In the genomic region with DNA sequence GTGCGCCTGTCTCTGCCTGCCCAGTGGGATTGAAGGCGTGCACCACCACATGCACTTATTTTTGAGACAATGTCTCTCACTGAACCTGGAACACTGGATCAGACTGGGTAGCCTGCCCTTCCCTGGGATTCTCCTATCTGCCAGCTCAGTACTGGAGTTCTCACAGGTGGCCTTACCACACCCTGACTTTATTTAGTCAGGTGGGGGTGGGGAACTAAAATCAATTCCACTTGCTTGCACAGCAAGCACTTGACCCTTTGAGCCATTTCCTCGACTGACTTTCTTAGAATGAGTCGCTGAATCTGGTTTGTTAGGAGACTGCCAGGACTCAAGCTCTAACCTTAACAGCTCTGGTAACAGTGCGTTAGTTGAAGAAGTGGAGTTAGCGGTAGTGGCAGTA, we compare ENCODE assay signal across 20 mouse cellular contexts. TPM values are rescaled to one million over a fixed set of nuclear protein-coding genes. Genes with fewer than 3 reads are reported as not detected.
DNase-seq lines count a peak whose midpoint lies in the region; ATAC-seq and TF ChIP-seq lines count a peak whose summit lies in the region.
"Had no signal": no experiment of that assay in that cellular context is flagged by ENCODE, and none has a peak within 500 bp of the region (broad histone marks: within the 10 kb centered on the region; RNA-seq: fewer than 3 reads in every experiment).

No protein-coding gene starts in this region.

- no peaks in the 10 kb centered on the region for H3K9me3 ChIP-seq in lung, postnatal 0 days (ENCODE audit: low read length)
- H3K9me3 ChIP-seq in intestine, postnatal 0 days (ENCODE audit: control insufficient read depth) = no peaks in the 10 kb centered on the region
- no peaks in the 10 kb centered on the region for H3K9me3 ChIP-seq in midbrain, embryonic 14.5 days (ENCODE audit: control insufficient read depth, low read length)
- H3K9me3 ChIP-seq: limb, embryonic 13.5 days; neural tube, embryonic 13.5 days had no signal

- no peak overlapping the region for H3K4me3 ChIP-seq in lung, postnatal 0 days (ENCODE audit: low read depth, low read length)
- H3K4me3 ChIP-seq in intestine, postnatal 0 days (ENCODE audit: low read depth, low read length) = no peak overlapping the region
- no peak overlapping the region for H3K4me3 ChIP-seq in midbrain, embryonic 14.5 days (replicated peaks; ENCODE audit: low read depth, low read length)
- H3K4me3 ChIP-seq: erythroblast, embryonic 14.5 days; left cerebral cortex, adult 2 months; limb, embryonic 13.5 days; neural tube, embryonic 13.5 days had no signal

- TF ChIP-seq CTCF in lung, postnatal 0 days (IDR thresholded peaks at IDR 0.05) = no peak
- no peak for TF ChIP-seq CTCF in intestine, postnatal 0 days (IDR thresholded peaks at IDR 0.05; ENCODE audit: low read depth)

- no peaks in the 10 kb centered on the region for H3K4me1 ChIP-seq in lung, postnatal 0 days (ENCODE audit: insufficient read depth, low read depth, low read length)
- H3K4me1 ChIP-seq in intestine, postnatal 0 days (replicated peaks; ENCODE audit: control insufficient read depth, insufficient read depth, low read length) = peaks cover 6% of the 10 kb centered on the region; the same call in 1 of the 2 replicates
- no peaks in the 10 kb centered on the region for H3K4me1 ChIP-seq in midbrain, embryonic 14.5 days (ENCODE audit: control insufficient read depth, insufficient read depth, low read length)
- H3K4me1 ChIP-seq: limb, embryonic 13.5 days; neural tube, embryonic 13.5 days had no signal

- peak; percentile 24; the same call in 1 of the 2 replicates for ATAC-seq in lung, postnatal 0 days
- peak; percentile 55 for ATAC-seq in intestine, postnatal 0 days
- ATAC-seq in megakaryocyte-erythroid progenitor cell, adult 5-6 weeks (replicated peaks; ENCODE audit: low FRiP score, low TSS enrichment, poor library complexity, severe bottlenecking) = peak; percentile 4; the same call in 1 of the 2 replicates
- ATAC-seq in midbrain, embryonic 14.5 days (ENCODE audit: low FRiP score, low TSS enrichment) = no peak
- ATAC-seq: forebrain, postnatal 0 days; hindbrain, embryonic 16.5 days had no signal

- no peak overlapping the region for H3K27ac ChIP-seq in lung, postnatal 0 days (ENCODE audit: low read length)
- no peak overlapping the region for H3K27ac ChIP-seq in intestine, postnatal 0 days (ENCODE audit: low read depth, low read length)
- no peak overlapping the region for H3K27ac ChIP-seq in midbrain, embryonic 14.5 days (replicated peaks; ENCODE audit: low read depth, low read length)
- H3K27ac ChIP-seq: left cerebral cortex, adult 2 months; limb, embryonic 13.5 days; neural tube, embryonic 13.5 days had no signal

- H3K9ac ChIP-seq in lung, postnatal 0 days (replicated peaks; ENCODE audit: low read depth) = no peak overlapping the region
- H3K9ac ChIP-seq in intestine, postnatal 0 days (ENCODE audit: low read depth, low read length) = no peak overlapping the region
- no peak overlapping the region for H3K9ac ChIP-seq in midbrain, embryonic 14.5 days (replicated peaks; ENCODE audit: low read length)
- H3K9ac ChIP-seq: forebrain, postnatal 0 days; limb, embryonic 13.5 days; neural tube, embryonic 13.5 days had no signal

- WGBS in lung, postnatal 0 days = 43% methylated on average over 6 of the region's 6 CpGs
- 34% methylated on average over 6 of the region's 6 CpGs for WGBS in intestine, postnatal 0 days
- 88% methylated on average over 6 of the region's 6 CpGs for WGBS in midbrain, embryonic 14.5 days

- no peak for TF ChIP-seq EP300 in lung, postnatal 0 days (IDR thresholded peaks at IDR 0.05)

- intact Hi-C loops in gastrocnemius, postnatal 14 days (cut with DNase I; ENCODE audit: low total_unique reads) = loop anchor here (10.0 kb wide), 2 partner anchors 92 to 322 kb away; a partner anchor contains a TSS

- no peak overlapping the region for H3K4me2 ChIP-seq in lung, postnatal 0 days (replicated peaks; ENCODE audit: low read depth, low read length)
- H3K4me2 ChIP-seq in intestine, postnatal 0 days (replicated peaks; ENCODE audit: low read depth) = peak overlapping the region; percentile 43
- H3K4me2 ChIP-seq in midbrain, embryonic 14.5 days (ENCODE audit: low read length) = no peak overlapping the region
- H3K4me2 ChIP-seq: heart, embryonic 11.5 days; limb, embryonic 13.5 days; neural tube, embryonic 13.5 days had no signal

- DNase-seq in lung, postnatal 0 days (ENCODE audit: low spot score) = peak; percentile 39
- no peak for DNase-seq in lung, postnatal 10 days
- peak; percentile 23 for DNase-seq in R1 (ENCODE audit: low read depth, low spot score)
- DNase-seq in cerebellum, postnatal 36 days = no peak
- DNase-seq in gastrocnemius, postnatal 14 days = no peak
- DNase-seq in midbrain, embryonic 14.5 days = no peak
- DNase-seq: adrenal gland, postnatal 14 days; cerebellum, adult 9-11 months; forebrain, postnatal 0 days; gastrocnemius, postnatal 10 days; right cerebral cortex, postnatal 25 days had no signal

- no peaks in the 10 kb centered on the region for H3K27me3 ChIP-seq in lung, postnatal 0 days (replicated peaks; ENCODE audit: insufficient read depth, low read length)
- H3K27me3 ChIP-seq in intestine, postnatal 0 days (replicated peaks; ENCODE audit: control insufficient read depth, insufficient read depth, low read length) = no peaks in the 10 kb centered on the region
- H3K27me3 ChIP-seq in midbrain, embryonic 14.5 days (ENCODE audit: control insufficient read depth, insufficient read depth, low read length) = no peaks in the 10 kb centered on the region
- H3K27me3 ChIP-seq: limb, embryonic 13.5 days; neural tube, embryonic 13.5 days had no signal

- H3K36me3 ChIP-seq in lung, postnatal 0 days (ENCODE audit: insufficient read depth, low read length) = no peaks in the 10 kb centered on the region
- H3K36me3 ChIP-seq in intestine, postnatal 0 days (ENCODE audit: control insufficient read depth, insufficient read depth) = no peaks in the 10 kb centered on the region
- H3K36me3 ChIP-seq in midbrain, embryonic 14.5 days (ENCODE audit: control insufficient read depth, insufficient read depth, low read length) = no peaks in the 10 kb centered on the region
- H3K36me3 ChIP-seq: limb, embryonic 13.5 days; neural tube, embryonic 13.5 days had no signal

RNA-seq across cellular contexts. Expression of a gene that starts 0.5 kb away (rescaled TPM):
- 0.38 and 0.40 TPM in 2 replicates for polyA plus RNA-seq in lung, postnatal 0 days (2015; fragmentation: Nextera tagmentation; extraction: Ambion mirVana)
- polyA plus RNA-seq in intestine, postnatal 0 days (2015; fragmentation: Nextera tagmentation; extraction: Ambion mirVana) = 0.16 and 0.41 TPM in 2 replicates
- 19.9 and 22.7 TPM in 2 replicates for total RNA-seq in megakaryocyte-erythroid progenitor cell, adult 5-6 weeks (2014; fragmentation: Nextera tagmentation)
- 11.6 and 12.4 TPM in 2 replicates for total RNA-seq in megakaryocyte-erythroid progenitor cell, adult 5-6 weeks (2017)
- under 1 TPM; 0.06 to 0.11 TPM for total RNA-seq in gastrocnemius, postnatal 14 days (2021)
- not detected in 2 replicates for polyA plus RNA-seq in midbrain, embryonic 14.5 days (2014; fragmentation: Nextera tagmentation; extraction: Ambion mirVana)
- total RNA-seq: forebrain, postnatal 0 days had no signal
- polyA plus RNA-seq: erythroblast, embryonic 14.5 days; forebrain, postnatal 0 days; hindbrain, embryonic 16.5 days; kidney, embryonic 14.5 days; neural tube, embryonic 13.5 days had no signal

RNA-seq across cellular contexts. Expression of a gene that starts 40.1 kb away (rescaled TPM):
- 5.8 and 6.1 TPM in 2 replicates for polyA plus RNA-seq in lung, postnatal 0 days (2015; fragmentation: Nextera tagmentation; extraction: Ambion mirVana)
- polyA plus RNA-seq in intestine, postnatal 0 days (2015; fragmentation: Nextera tagmentation; extraction: Ambion mirVana) = 4.5 and 5.7 TPM in 2 replicates
- 17.3 and 22.9 TPM in 2 replicates for total RNA-seq in megakaryocyte-erythroid progenitor cell, adult 5-6 weeks (2014; fragmentation: Nextera tagmentation)
- 10.3 and 14.1 TPM in 2 replicates for total RNA-seq in megakaryocyte-erythroid progenitor cell, adult 5-6 weeks (2017)
- 1 to 10 TPM; 9.4 to 9.6 TPM for total RNA-seq in gastrocnemius, postnatal 14 days (2021)
- polyA plus RNA-seq in midbrain, embryonic 14.5 days (2014; fragmentation: Nextera tagmentation; extraction: Ambion mirVana) = 12.5 and 13.2 TPM in 2 replicates

Comparison
In these comparisons a context has a peak if more than half of its experiments do, and no peak if none do; other contexts are left out.
1. DNase-seq: peak in lung, postnatal 0 days (single experiment) and R1 (single experiment); none in lung, postnatal 10 days (single experiment), cerebellum, postnatal 36 days (0 of 2), gastrocnemius, postnatal 14 days (single experiment) and midbrain, embryonic 14.5 days (single experiment).